ENCODE assay signal across 8 mouse cellular contexts in the genomic region with DNA sequence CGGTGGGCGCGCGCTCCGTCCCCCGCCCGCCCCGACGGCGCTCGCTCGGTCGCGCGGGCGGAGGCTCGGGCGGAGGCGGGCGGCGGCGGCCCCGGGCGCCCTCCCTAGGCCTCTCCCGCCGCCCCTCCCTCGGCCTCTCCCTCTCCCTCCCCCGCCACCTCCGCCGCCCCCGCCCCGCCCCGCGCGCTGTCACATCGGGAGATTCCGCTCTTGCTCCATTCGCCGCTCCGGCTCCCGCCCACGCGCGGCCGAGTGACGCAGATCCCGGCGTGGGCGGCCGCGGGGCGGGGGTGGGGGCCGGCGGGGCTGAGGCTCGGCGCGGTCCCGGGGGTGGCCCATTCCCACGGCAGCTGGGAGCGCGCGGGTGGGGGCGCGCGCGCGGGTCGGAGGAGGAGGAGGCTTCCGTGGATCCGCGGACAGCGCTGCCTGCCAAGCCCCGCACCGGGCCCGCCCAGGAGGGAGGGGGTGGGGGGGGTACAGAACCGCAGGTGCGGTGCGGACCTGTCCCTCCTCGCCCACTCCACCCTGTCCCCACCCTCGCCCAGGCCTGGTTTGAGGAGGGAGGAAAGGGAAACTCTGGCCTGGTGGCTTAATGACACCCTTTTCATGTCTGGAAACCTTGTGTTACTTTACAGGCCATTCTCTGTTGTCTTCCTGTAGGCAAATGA. TPM values are rescaled to one million over a fixed set of nuclear protein-coding genes. Genes with fewer than 3 reads are reported as not detected.
DNase-seq lines count a peak whose midpoint lies in the region; ATAC-seq lines count a peak whose summit lies in the region.

A gene (minus strand): TSS at position 366 of the 668 bp plus-strand sequence.

- intact Hi-C loops in left cerebral cortex, postnatal 14 days (cut with DNase I) = loop anchor here (5.0 kb wide), 1 partner anchor 132 kb away; a partner anchor contains a TSS

- DNase-seq in cerebellum, postnatal 4 days (ENCODE audit: low spot score in 2 of 2) = peak; percentile 43 to 61
- peak; percentile 76 for DNase-seq in gastrocnemius, postnatal 10 days
- DNase-seq in induced T-regulatory cell, adult 2 months (ENCODE audit: low read depth) = peak; percentile 93
- peak; percentile 50 to 65 for DNase-seq in left cerebral cortex, postnatal 14 days (ENCODE audit: low spot score in 2 of 2)
- DNase-seq in right cerebral cortex, postnatal 14 days = peak; percentile 76
- peak; percentile 71 to 76 for DNase-seq in urinary bladder, postnatal 4 days (ENCODE audit: low spot score in 2 of 2)

- peak; percentile 57 for ATAC-seq in activated CD4-positive, CD25-positive, alpha-beta regulatory T cell, adult 4 months
- peak; percentile 54 for ATAC-seq in megakaryocyte-erythroid progenitor cell, adult 5-6 weeks (replicated peaks; ENCODE audit: low FRiP score, low TSS enrichment, poor library complexity, severe bottlenecking)

RNA-seq across cellular contexts. Expression of the gene that starts here (rescaled TPM):
- 10 to 100 TPM; 25.7 to 26.4 TPM for polyA plus RNA-seq in activated CD4-positive, CD25-positive, alpha-beta regulatory T cell, adult 4 months (2017; shearing (Covaris generic))
- 10 to 100 TPM; 19.8 to 22.7 TPM for total RNA-seq in gastrocnemius, postnatal 10 days (2021)
- total RNA-seq in left cerebral cortex, postnatal 14 days (2021) = 10 to 100 TPM; 25.1 to 26.4 TPM
- 11.5 and 12.1 TPM in 2 replicates for total RNA-seq in megakaryocyte-erythroid progenitor cell, adult 5-6 weeks (2014; fragmentation: Nextera tagmentation)
- total RNA-seq in megakaryocyte-erythroid progenitor cell, adult 5-6 weeks (2017) = 22.5 and 29.8 TPM in 2 replicates

Comparison
In these comparisons a context has a peak if more than half of its experiments do, and no peak if none do; other contexts are left out.
1. Peak in every context shown above with its lines: DNase-seq and ATAC-seq.